Mouse (Mus musculus): Measurements from ENCODE around the gene Mmp24. TPM values are rescaled to one million over a fixed set of nuclear protein-coding genes. Genes with fewer than 3 reads are reported as not detected.

The Mmp24 gene
- polyA plus RNA-seq, 1 experiment from 2014 or later = not detected

GRCm38 (mm10) chr2:155806548-155806947 is 31.4 kb downstream of the Mmp24 start:
- Histone ChIP-seq H3K36me3 (no peaks in the 10 kb centered on the region), H3K27me3 (ENCODE audit: insufficient read depth, poor library complexity, severe bottlenecking) (peaks cover 8% of the 10 kb centered on the region; the same call in 1 of the 2 replicates), H3K4me3 (no peak overlapping the region), H3K9me3 (no peaks in the 10 kb centered on the region), H3K27ac (no peak overlapping the region), H3K4me1 (peaks cover 7% of the 10 kb centered on the region)
- 68% methylated on average over 5 of the region's 5 CpGs for WGBS
- DNase-seq (ENCODE audit: low spot score) = no peak

- Histone ChIP-seq H3K27ac (no peak overlapping the region), H3K9me3 (no peaks in the 10 kb centered on the region), H3K4me3 (no peak overlapping the region), H3K4me1 (peaks cover 7% of the 10 kb centered on the region), H3K36me3 (no peaks in the 10 kb centered on the region), H3K27me3 (ENCODE audit: insufficient read depth, poor library complexity, severe bottlenecking) (peaks cover 8% of the 10 kb centered on the region; the same call in 1 of the 2 replicates)
- no peak for DNase-seq (ENCODE audit: low spot score)
- 77% methylated on average over 4 of the region's 4 CpGs for WGBS
Observed at GRCm38 (mm10) chr2:155807408-155807807, 32.3 kb downstream of the Mmp24 start.

DNA sequence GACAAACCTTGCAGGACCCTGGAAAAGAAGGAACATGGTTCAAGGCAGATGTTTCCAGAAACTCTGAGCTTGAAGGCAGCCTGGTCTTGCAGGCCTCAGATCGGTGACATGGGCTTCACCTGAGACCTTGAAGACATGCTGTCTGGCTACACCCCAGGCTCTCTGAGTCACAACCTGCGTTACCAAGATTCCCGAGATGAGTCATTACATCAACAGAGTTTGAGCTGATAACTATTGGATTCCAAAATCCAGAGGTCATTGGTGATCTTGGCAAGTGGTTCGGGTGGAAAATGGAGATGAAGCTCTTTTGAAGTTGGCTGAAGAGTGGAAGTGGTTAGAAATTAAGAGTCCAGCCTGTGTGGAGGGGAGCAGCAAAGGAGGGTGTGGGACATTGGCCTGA is 34.5 kb downstream of the Mmp24 start:
- DNase-seq (ENCODE audit: low spot score) = no peak
- H3K27me3 ChIP-seq (ENCODE audit: insufficient read depth, poor library complexity, severe bottlenecking) = peaks cover 8% of the 10 kb centered on the region; the same call in 1 of the 2 replicates
- H3K36me3 ChIP-seq = no peaks in the 10 kb centered on the region
- peaks cover 7% of the 10 kb centered on the region for H3K4me1 ChIP-seq
- WGBS = 68% methylated on average over 4 of the region's 4 CpGs
- H3K4me3 ChIP-seq = no peak overlapping the region
- no peaks in the 10 kb centered on the region for H3K9me3 ChIP-seq
- no peak overlapping the region for H3K27ac ChIP-seq

DNA sequence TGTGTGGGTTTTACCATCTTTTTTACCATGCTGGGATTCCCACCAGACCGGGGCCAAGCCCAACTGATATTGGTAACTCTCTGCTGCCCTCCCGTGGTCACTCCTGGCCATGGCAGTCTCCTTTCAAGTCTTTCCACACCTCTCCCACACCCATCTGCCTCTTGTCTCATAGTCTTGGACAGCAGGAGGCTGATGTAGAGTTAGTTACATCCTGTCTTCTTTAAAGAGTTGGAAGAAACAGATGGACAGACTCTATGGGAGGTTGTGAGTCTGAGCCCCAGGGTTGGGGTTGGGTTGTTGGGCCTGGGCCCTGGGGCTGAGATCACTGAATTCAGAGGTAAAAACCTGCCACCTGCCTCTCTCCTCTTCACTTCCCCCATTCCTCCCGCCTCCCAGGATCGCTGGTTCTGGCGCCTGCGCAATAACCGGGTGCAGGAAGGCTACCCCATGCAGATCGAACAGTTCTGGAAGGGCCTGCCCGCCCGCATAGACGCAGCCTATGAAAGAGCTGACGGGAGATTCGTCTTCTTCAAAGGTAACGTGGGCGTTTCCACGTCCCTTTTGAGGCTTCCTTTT is 36.8 kb downstream of the Mmp24 start:
- H3K27me3 ChIP-seq (ENCODE audit: insufficient read depth, poor library complexity, severe bottlenecking) = peaks cover 18% of the 10 kb centered on the region
- H3K9me3 ChIP-seq = no peaks in the 10 kb centered on the region
- 39% methylated on average over 16 of the region's 16 CpGs for WGBS
- H3K36me3 ChIP-seq = no peaks in the 10 kb centered on the region
- peak; percentile 89 for DNase-seq (ENCODE audit: low spot score)
- no peak overlapping the region for H3K4me3 ChIP-seq
- no peak overlapping the region for H3K27ac ChIP-seq
- no peaks in the 10 kb centered on the region for H3K4me1 ChIP-seq

GRCm38 (mm10) chr2:155812637-155813036 is 37.5 kb downstream of the Mmp24 start:
- H3K27ac ChIP-seq = no peak overlapping the region
- H3K36me3 ChIP-seq = no peaks in the 10 kb centered on the region
- H3K4me3 ChIP-seq = no peak overlapping the region
- DNase-seq (ENCODE audit: low spot score) = no peak
- H3K27me3 ChIP-seq (ENCODE audit: insufficient read depth, poor library complexity, severe bottlenecking) = peaks cover 18% of the 10 kb centered on the region
- H3K4me1 ChIP-seq = no peaks in the 10 kb centered on the region
- 69% methylated on average over 4 of the region's 4 CpGs for WGBS
- H3K9me3 ChIP-seq = no peaks in the 10 kb centered on the region

DNA sequence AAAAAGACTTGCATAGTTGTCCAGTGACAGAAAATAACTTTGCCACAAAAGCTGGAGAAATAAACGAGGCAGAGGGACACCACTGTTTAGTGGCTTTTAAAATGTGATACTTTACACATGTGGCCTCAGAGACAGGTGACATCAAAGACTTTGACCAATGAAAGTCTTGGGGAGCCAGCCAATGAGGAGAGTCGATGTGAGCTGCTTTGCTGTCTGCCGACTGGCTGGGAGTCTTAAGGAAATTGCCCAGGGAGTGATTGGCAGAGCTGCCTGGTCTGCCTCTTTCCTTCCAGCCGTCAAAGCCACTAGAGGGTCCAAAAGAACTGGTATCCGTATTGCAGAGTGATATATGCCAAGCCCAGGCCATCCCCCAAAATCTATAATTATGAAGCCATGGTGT is 39.7 kb downstream of the Mmp24 start:
- Histone ChIP-seq H3K27me3 (ENCODE audit: insufficient read depth, poor library complexity, severe bottlenecking) (peaks cover 18% of the 10 kb centered on the region), H3K4me3 (no peak overlapping the region), H3K27ac (no peak overlapping the region), H3K4me1 (peaks cover 19% of the 10 kb centered on the region), H3K36me3 (peaks cover 6% of the 10 kb centered on the region), H3K9me3 (no peaks in the 10 kb centered on the region)
- no peak for DNase-seq (ENCODE audit: low spot score)
- 29% methylated on average over 5 of the region's 5 CpGs for WGBS

DNA sequence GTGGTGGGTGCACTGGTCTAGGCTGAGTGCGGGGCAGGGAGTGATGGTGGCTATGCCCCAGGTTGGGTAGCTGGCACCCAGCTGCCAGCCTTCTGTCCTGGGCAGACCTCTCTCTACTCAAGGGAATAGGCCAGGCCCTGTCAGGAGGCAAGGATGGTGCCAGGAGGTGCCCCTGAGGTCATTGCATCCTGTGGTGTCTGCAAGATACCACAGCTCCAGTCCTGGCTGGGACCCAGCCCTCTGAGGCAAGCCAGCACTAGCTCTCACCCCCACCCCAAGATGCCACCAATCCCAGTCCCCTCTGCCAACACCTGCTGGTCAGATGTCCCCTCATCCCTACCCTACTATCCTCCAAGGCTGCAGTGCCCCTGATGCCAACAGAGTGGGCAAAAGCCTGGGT is 41.0 kb downstream of the Mmp24 start:
- peaks cover 21% of the 10 kb centered on the region for H3K4me1 ChIP-seq
- H3K4me3 ChIP-seq = no peak overlapping the region

GRCm38 (mm10) chr2:155817301-155818245 is 42.4 kb downstream of the Mmp24 start:
- H3K4me1 ChIP-seq = peaks cover 21% of the 10 kb centered on the region
- DNase-seq (ENCODE audit: low spot score) = no peak
- H3K9me3 ChIP-seq = no peaks in the 10 kb centered on the region
- H3K4me3 ChIP-seq = peak overlapping the region; percentile 75
- H3K27ac ChIP-seq = no peak overlapping the region; the same call in 1 of the 2 replicates
- H3K27me3 ChIP-seq (ENCODE audit: insufficient read depth, poor library complexity, severe bottlenecking) = peaks cover 10% of the 10 kb centered on the region
- H3K36me3 ChIP-seq = peaks cover 32% of the 10 kb centered on the region
- WGBS = 76% methylated on average over 10 of the region's 10 CpGs

More for the DNA sequence above, 41.0 kb downstream of the Mmp24 start:
- no peaks in the 10 kb centered on the region for H3K9me3 ChIP-seq
- DNase-seq (ENCODE audit: low spot score) = no peak
- H3K36me3 ChIP-seq = peaks cover 20% of the 10 kb centered on the region
- H3K27ac ChIP-seq = 0 out of 2 replicates have a peak overlapping the region, but pooled peaks have one; percentile 4
- 100% methylated on average over 1 of the region's 1 CpGs for WGBS
- peaks cover 11% of the 10 kb centered on the region for H3K27me3 ChIP-seq (ENCODE audit: insufficient read depth, poor library complexity, severe bottlenecking)

DNA sequence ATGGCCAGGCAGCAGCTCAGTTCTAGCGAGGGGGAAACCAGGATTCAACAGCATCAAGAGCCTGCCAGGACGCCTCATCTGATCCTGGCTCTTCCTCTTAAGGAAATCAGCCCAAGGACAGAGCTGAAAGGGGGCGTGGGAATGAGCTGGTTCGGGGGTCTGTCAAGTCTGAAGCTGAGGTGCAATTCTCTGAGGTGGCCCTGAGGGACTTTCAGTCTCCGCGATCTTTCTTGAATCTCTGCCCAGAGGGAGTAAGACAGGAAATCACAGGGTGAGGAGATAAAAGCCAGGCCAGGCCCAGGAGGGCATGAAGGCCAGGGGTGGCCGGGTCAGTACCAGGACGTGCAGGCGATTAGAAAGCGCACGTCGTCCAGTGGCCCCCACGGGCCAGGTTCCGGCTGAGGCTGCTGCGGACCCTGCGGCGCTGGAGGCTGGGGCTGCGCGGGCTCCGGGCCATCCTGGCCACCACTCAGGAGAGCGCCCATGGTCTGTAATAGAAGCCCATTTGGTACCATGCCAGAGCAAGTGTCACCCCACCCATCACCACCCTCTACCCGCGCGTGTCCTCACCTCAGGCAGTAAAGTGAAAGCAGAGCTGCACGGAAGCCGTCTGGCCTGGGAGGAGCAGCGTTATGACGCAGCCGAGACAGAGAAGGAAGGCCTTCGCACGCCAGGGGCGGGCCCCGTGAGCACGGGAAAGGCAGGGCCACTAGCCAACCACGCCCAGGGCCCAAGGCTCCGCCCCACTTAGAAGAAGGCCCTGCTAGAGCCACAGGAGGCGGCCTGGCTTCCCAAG is 43.7 kb downstream of the Mmp24 start:
- 2% methylated on average over 37 of the region's 37 CpGs for WGBS
- H3K9me3 ChIP-seq = no peaks in the 10 kb centered on the region
- DNase-seq (ENCODE audit: low spot score) = peak; percentile 97
- peak overlapping the region; percentile 75 for H3K4me3 ChIP-seq
- H3K27ac ChIP-seq = peak overlapping the region; percentile 89
- peaks cover 10% of the 10 kb centered on the region for H3K27me3 ChIP-seq (ENCODE audit: insufficient read depth, poor library complexity, severe bottlenecking)
- H3K4me1 ChIP-seq = peaks cover 21% of the 10 kb centered on the region
- peaks cover 44% of the 10 kb centered on the region for H3K36me3 ChIP-seq

DNA sequence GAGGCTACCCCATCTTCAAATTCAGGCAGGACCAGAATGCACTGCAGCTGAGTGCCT is 44.1 kb downstream of the Mmp24 start, which contains the start of gene BC029722:
BC029722 (minus strand) TSS at position 35 of the 57 bp plus-strand sequence.
- no peaks in the 10 kb centered on the region for H3K9me3 ChIP-seq
- DNase-seq (ENCODE audit: low spot score) = no peak
- H3K27me3 ChIP-seq (ENCODE audit: insufficient read depth, poor library complexity, severe bottlenecking) = peaks cover 10% of the 10 kb centered on the region
- peak within 1 kb of the TSS; percentile 75 for H3K4me3 ChIP-seq
- H3K36me3 ChIP-seq = peaks cover 48% of the 10 kb centered on the region
- H3K4me1 ChIP-seq = peaks cover 21% of the 10 kb centered on the region
- peak within 1 kb of the TSS; percentile 89 for H3K27ac ChIP-seq

GRCm38 (mm10) chr2:155819449-155820251 is 44.5 kb downstream of the Mmp24 start:
- Histone ChIP-seq H3K27ac (peak overlapping the region; percentile 89; the same call in 1 of the 2 replicates), H3K9me3 (no peaks in the 10 kb centered on the region), H3K4me1 (peaks cover 21% of the 10 kb centered on the region), H3K36me3 (peaks cover 48% of the 10 kb centered on the region), H3K27me3 (ENCODE audit: insufficient read depth, poor library complexity, severe bottlenecking) (peaks cover 10% of the 10 kb centered on the region), H3K4me3 (peak overlapping the region; percentile 75)
- WGBS = 58% methylated on average over 6 of the region's 6 CpGs
- DNase-seq (ENCODE audit: low spot score) = no peak

GRCm38 (mm10) chr2:155820779-155821178 is 45.6 kb downstream of the Mmp24 start:
- Histone ChIP-seq H3K36me3 (peaks cover 48% of the 10 kb centered on the region), H3K4me1 (peaks cover 29% of the 10 kb centered on the region), H3K4me3 (no peak overlapping the region), H3K27ac (no peak overlapping the region), H3K9me3 (no peaks in the 10 kb centered on the region), H3K27me3 (ENCODE audit: insufficient read depth, poor library complexity, severe bottlenecking) (peaks cover 7% of the 10 kb centered on the region)
- no peak for DNase-seq (ENCODE audit: low spot score)
- 90% methylated on average over 5 of the region's 5 CpGs for WGBS

Data from heart, embryonic 10.5 days (tissue).